Mouse (Mus musculus): ENCODE measurements around the gene Cdh23.
A peak's percentile ranks its signal among the peaks of the same experiment; 100 is the strongest.

Cdh23 gene

GRCm38 (mm10) chr10:60285183-60285582 is 411.1 kb downstream of the Cdh23 start:
- no peak for DNase-seq (ENCODE audit: low read depth, low spot score)

DNA sequence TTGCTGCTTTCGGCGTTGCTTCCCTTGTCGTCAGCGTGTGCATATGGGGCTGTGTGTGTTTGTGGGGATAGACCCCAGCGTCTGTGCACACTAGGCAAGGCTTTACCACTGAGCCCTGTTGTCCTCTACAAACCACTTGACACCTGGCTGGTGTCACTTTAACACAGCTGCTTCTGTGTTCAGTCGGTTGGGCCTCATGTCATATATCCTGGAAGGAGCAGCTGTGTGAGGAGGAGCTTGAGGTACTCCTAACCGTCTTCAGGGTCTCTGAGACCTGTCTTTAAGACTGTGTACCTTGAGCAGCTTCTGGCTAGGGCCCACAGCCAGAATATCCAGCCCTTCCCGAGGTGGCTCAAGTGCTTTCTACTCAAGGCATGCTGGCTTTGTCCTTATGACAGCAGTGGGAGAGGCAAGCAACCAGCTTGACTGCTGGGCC is 411.6 kb downstream of the Cdh23 start:
- DNase-seq (ENCODE audit: low read depth, low spot score): no peak

DNA sequence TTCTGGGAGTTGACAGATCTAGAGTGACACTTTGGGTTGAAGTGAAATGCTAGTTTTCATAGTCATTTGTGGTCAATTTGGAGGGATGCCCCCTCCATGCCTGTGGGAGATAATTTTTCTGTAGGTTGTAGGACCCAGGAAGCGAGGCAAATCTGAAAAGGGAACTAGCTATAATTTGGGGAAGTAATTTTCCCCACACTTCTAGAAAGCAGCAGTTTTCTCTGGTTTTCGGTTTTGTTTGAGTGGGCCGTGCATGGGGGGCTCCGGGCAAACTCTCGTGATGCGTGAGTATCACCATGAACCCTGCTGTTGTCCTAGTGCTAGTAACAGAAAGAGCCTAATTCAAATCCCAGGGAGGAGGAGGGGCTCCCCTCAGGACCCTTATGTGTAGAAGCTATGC is 412.0 kb downstream of the Cdh23 start:
- DNase-seq (ENCODE audit: low read depth, low spot score): no peak

DNA sequence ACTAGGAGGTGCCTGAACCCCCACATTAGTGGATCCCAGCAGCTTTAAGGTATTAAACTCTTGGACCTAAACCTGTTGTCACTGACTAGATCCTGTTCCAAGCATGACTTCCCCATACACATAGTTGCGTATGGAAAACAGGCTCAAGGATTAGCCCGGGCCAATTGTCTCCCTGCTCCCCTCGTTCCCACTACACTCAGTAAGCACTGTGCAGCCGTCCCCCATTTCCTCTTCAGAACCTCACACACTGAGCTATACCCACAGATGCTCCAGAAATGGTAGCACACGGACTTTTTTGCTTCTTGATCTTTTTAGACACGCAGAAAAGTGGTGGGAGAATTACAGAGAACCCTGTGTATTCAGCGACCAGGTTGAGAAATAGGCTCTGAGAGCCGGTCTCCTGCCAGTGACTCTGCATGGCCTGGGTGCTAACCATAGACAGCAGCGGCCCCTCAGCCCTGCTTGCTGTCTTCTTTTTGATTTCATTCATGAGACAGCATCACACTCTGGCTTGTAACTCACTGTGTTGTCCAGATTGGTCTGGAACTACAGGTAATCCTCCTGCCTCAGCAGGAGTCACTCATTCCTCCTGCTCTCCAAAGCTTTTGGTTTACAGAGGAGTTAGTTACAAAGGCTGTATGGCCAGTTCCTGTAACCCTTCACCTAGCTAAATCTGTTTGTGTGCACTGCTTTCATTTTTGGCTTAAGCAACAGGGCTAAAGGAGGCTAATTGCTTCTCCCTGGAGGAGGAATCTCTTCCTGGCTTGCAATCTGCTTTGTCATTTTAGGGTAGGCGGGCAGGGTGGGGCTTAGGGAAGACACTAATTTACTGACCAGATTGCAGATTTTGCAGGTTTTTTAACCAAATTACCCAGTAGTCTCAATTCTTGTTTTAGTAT is 413.9 kb downstream of the Cdh23 start:
- DNase-seq (ENCODE audit: low read depth, low spot score): peak; percentile 27

DNA sequence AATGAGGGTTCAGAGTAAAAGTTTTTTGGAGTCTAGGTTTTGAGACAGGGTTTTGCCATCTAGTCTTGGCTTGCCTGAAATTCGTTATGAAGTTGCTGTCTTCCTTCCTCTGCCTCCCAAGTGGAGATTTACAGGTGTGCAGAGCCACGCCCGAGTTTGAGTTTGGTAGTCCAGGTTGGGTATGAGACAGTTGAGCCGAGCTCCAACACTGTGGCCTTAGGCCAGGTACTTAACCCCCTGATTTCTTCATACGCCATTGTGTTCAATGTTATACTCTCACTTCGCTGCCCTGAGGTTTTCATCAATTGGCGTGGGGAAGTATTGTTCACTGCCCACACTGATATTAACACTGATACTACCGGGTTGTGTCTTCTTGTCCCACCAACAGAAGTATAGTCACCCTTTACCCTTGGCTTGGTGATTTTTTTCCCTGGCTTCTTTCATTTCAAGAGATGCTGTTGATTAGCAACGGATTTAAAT is 414.7 kb downstream of the Cdh23 start:
- no peak for DNase-seq (ENCODE audit: low read depth, low spot score)

- DNase-seq (ENCODE audit: low read depth, low spot score): no peak
These were observed 415.9 kb downstream of the Cdh23 start for GRCm38 (mm10) chr10:60280353-60280752.

DNA sequence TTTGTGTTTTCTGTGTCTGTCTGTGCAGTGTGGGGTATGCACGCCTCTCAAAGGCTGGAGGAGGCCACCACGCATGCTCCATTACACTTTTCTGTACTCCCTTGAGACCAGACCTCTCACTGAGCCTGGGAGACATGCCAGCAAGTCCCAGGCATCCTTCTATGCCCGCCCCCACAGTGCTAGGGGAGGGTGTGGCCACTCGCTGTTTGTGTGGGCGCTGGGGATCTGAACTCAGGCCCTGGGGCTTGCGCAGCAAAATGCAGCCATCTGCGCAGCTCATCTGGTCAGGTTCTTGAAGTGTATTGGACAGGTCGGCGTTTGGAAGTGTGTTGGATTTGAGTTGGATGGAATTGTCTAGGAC is 416.4 kb downstream of the Cdh23 start:
- DNase-seq (ENCODE audit: low read depth, low spot score): no peak

DNA sequence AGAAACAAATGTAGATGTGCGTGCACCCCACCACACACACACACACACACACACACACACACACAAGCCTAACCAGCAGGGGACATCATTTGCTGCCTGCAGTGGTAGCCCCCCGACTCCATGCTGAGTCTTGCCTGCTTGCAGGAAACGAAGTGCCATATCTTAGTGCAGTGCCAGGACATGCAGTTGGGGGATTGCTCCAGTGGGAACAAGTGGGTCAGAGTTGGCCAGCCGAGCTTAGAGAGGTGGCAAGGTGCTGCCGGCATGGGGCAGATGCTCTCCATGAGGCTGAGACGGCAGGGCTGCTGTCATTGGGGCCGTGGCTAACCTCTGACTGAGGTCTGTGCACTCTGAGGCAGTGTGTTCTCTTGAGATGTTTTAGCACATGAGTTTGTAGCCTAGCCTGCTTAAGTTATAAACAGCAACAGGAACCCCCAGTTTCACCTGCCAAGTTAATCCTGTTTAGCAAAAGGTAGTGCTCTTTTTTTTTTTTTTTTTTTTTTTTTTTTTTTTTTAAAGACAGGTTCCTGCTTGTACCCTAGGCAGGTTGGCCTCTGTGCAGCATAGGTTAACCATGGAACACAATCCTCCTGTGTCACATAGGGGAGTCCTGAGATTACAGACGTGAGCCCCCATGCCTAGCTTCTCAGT is 416.9 kb downstream of the Cdh23 start:
- no peak for DNase-seq (ENCODE audit: low read depth, low spot score)

DNA sequence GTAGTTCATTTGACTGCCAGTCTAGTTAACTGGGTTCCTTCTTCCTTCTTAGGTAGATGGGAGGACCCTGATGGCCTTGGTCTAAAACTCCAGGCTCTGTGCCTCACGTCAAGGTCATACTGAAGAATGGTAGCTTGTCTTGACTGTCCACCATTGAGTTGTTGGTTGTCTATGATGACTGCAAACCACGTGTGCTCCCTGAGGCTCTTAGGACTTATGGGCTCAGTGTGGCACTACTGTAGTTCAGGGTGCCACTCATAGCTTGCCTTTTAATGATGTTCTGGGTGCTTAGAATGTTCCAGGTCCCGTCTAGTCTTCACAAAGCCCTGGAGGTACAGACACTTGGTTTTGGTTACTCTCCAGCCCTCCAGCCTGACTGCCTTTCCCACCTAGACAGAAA is 417.5 kb downstream of the Cdh23 start:
- no peak for DNase-seq (ENCODE audit: low read depth, low spot score)

GRCm38 (mm10) chr10:60278006-60278399 is 418.3 kb downstream of the Cdh23 start:
- no peak for DNase-seq (ENCODE audit: low read depth, low spot score)

DNA sequence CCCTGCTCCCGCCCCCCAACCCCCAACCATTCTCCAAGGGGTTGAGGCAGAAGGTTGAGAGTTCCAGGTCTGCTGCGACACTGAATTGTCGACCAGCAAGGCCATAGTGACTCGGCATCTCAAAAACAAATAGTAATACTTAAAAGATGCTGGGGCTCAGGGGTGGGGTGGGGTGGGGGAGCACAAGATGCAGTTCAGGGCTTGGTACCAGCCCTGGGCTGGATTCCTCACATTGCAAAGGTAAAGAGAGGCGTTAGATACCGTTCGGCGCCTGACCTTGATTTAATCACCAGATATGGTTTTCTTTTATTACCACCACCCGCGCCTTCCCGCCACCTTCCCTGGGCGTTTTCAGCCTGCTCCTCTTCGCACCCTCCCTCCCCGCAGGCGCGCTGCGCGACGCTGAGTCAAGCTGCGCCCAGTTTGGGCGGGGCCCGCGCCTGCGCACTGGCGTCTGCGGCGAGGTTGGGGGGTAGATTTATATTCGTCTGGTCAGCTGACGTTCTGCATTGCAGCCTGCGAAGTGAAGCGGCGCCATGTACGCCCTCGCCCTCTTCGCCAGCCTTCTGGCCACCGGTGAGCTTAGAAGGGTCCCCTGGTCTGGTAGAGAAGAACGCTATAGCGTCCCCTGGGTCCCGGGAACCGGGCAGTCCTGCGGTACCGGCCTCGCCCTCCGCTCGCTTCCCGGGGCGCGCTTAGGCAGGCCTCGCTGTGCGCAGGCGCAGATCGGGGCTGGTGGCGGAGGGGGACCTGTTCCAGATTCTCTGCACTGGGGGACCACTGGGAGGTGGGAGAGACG is 418.9 kb downstream of the Cdh23 start, which contains the start of gene Psap:
Gene Psap, plus strand, starts transcription at position 421 of the 799 bp plus-strand sequence.
- DNase-seq (ENCODE audit: low read depth, low spot score): peak; percentile 89

DNA sequence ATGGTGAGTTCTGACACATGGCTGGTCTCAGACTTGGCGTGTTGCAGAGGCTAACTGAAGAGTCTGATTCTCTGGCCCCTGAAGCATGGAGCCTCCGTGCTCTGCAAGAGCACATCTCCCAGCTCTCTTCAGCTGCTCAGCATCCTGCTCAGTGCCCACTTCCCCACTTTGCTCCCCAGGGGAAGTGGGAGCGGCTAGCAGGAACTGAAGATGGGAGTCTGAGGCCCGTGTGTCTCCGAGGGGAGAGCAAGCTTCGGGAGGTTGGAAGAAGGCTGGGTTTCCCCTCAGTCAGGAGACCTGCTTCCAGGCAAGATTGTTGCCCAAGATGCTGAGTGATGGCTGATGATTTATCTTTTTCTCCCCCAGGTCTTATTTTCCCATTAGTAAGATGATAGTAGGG is 422.9 kb downstream of the Cdh23 start:
- DNase-seq (ENCODE audit: low read depth, low spot score): no peak

DNA sequence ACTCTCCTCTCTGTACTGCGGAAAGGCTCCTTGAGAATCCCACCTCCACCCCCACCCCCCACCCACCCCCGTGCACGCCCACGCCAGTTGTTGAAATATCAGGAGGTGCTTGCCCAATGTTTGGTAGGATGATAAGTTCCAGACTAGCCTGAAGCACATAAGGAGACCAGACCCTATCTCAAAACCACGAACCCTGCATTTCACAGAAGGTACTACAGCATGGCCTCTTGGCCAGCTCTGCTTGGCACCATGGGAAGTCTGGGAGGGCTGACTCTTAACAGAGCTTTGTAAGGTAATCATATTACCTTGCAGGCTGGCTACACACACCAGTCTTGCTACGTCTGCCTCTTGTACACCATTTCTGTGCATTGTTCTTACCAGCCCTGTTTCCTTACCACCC is 424.0 kb downstream of the Cdh23 start:
- no peak for DNase-seq (ENCODE audit: low read depth, low spot score)

- no peak for DNase-seq (ENCODE audit: low read depth, low spot score)
These were observed 425.3 kb downstream of the Cdh23 start for GRCm38 (mm10) chr10:60271015-60271414.

GRCm38 (mm10) chr10:60269141-60270064 is 426.9 kb downstream of the Cdh23 start:
- DNase-seq (ENCODE audit: low read depth, low spot score): no peak

GRCm38 (mm10) chr10:60268738-60269137 is 427.6 kb downstream of the Cdh23 start:
- no peak for DNase-seq (ENCODE audit: low read depth, low spot score)

- DNase-seq (ENCODE audit: low read depth, low spot score): no peak
These were observed 429.4 kb downstream of the Cdh23 start for GRCm38 (mm10) chr10:60266842-60267401.

GRCm38 (mm10) chr10:60265252-60265651 is 431.0 kb downstream of the Cdh23 start:
- no peak for DNase-seq (ENCODE audit: low read depth, low spot score)

DNA sequence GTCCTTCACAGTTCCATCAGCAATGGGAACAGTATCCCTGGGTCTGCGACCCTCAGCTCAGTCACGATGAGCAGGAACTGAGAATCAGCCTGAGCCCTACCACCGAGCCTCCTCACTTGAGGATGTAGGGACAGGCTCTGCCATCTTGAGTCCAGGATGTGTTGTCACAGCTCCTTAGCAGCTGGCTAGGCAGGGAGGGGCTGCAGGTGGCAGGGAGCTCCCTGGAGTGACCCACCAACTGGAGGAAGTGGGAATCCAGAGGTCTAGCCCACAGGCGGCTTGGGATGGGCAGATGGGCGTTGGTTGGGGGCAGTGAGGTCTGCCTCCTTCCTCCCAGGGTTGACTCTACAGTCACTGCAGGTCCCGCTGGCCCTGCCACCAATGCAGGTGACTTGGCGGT is 432.9 kb downstream of the Cdh23 start:
- no peak for DNase-seq (ENCODE audit: low read depth, low spot score)

GRCm38 (mm10) chr10:60262386-60262785 is 433.9 kb downstream of the Cdh23 start:
- no peak for DNase-seq (ENCODE audit: low read depth, low spot score)

- no peak for DNase-seq (ENCODE audit: low read depth, low spot score)
These were observed 434.8 kb downstream of the Cdh23 start for GRCm38 (mm10) chr10:60261530-60261929.
